ENCODE assay signal across 9 mouse cellular contexts in the genomic region with DNA sequence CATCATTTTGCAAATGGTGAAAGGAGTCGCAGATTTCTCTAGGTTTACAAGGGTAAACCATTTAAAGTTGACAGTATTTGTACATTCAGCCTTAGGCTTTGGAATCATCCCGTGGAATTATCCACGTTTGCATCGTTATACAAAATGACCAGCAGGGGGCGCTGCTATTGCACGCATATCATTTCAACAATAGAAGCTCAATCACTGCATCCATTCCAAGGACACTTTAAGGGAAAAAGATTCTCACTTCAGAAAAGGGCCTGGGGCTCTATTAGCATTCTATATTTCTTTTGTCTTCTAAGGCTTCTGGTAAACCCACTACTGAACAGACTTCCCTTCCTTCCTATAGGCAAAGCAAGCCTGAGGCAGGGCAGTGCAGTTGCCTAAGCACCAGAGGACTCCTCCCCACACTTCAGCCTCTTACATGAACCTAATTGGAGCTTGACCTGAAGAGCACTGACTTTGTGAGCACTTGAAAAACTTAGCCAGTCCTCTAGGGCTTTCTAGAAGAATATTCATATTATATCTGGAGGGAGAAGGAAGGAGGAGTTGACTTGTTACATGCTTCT.
DNase-seq lines count a peak whose midpoint lies in the region; ATAC-seq and TF ChIP-seq lines count a peak whose summit lies in the region.
"Had no signal": no experiment of that assay in that cellular context is flagged by ENCODE, and none has a peak within 500 bp of the region (broad histone marks: within the 10 kb centered on the region; RNA-seq: fewer than 3 reads in every experiment).

No protein-coding gene starts in this region.

- TF ChIP-seq CTCF in kidney, postnatal 0 days (IDR thresholded peaks at IDR 0.05; ENCODE audit: low read depth): peak; percentile 94
- peak; percentile 78 for TF ChIP-seq CTCF in liver, embryonic 14.5 days (IDR thresholded peaks at IDR 0.05; ENCODE audit: low read depth)

- no peak overlapping the region for H3K9ac ChIP-seq in forebrain, embryonic 15.5 days (replicated peaks)
- H3K9ac ChIP-seq in kidney, postnatal 0 days (ENCODE audit: low read depth, low read length): no peak overlapping the region
- H3K9ac ChIP-seq in liver, embryonic 14.5 days (replicated peaks): no peak overlapping the region

- no peaks in the 10 kb centered on the region for H3K4me1 ChIP-seq in forebrain, embryonic 15.5 days
- no peaks in the 10 kb centered on the region for H3K4me1 ChIP-seq in kidney, postnatal 0 days (replicated peaks; ENCODE audit: insufficient read depth, low read length)
- H3K4me1 ChIP-seq in liver, embryonic 14.5 days (replicated peaks; ENCODE audit: control insufficient read depth in 2 of 2, insufficient read depth in 2 of 2, low read length in 1 of 2): no peaks in the 10 kb centered on the region

- under 1% methylated on average over 6 of the region's 6 CpGs for WGBS in forebrain, embryonic 15.5 days
- WGBS in kidney, postnatal 0 days: 1% methylated on average over 6 of the region's 6 CpGs
- WGBS in liver, embryonic 14.5 days (ENCODE audit: insufficient replicate concordance): 1% methylated on average over 6 of the region's 6 CpGs

- H3K4me3 ChIP-seq in forebrain, embryonic 15.5 days: no peak overlapping the region
- no peak overlapping the region for H3K4me3 ChIP-seq in kidney, postnatal 0 days (replicated peaks; ENCODE audit: low read depth, low read length)
- no peak overlapping the region for H3K4me3 ChIP-seq in liver, embryonic 14.5 days (ENCODE audit: insufficient read depth in 1 of 2, low read depth in 2 of 2, low read length in 2 of 2)
- H3K4me3 ChIP-seq: erythroblast, embryonic 14.5 days had no signal

- peak; percentile 32 for DNase-seq in urinary bladder, postnatal 14 days (ENCODE audit: low spot score)
- no peak for DNase-seq in urinary bladder, postnatal 4 days (ENCODE audit: low spot score in 2 of 2)
- peak; percentile 79 for DNase-seq in kidney, postnatal 0 days (ENCODE audit: low spot score)
- DNase-seq in liver, embryonic 14.5 days (ENCODE audit: low read depth in 3 of 3, low spot score in 3 of 3): peak in 1 of 3 experiments; percentile 12
- DNase-seq in ovary, postnatal 36 days (ENCODE audit: low spot score): peak; percentile 19
- no peak for DNase-seq in spleen, postnatal 4 days (ENCODE audit: low spot score in 2 of 2)

- no peaks in the 10 kb centered on the region for H3K36me3 ChIP-seq in forebrain, embryonic 15.5 days
- no peaks in the 10 kb centered on the region for H3K36me3 ChIP-seq in kidney, postnatal 0 days (ENCODE audit: insufficient read depth, low read length)
- no peaks in the 10 kb centered on the region for H3K36me3 ChIP-seq in liver, embryonic 14.5 days (replicated peaks; ENCODE audit: control insufficient read depth, insufficient read depth, low read depth)

- no peak overlapping the region for H3K4me2 ChIP-seq in forebrain, embryonic 15.5 days (replicated peaks)
- no peak overlapping the region for H3K4me2 ChIP-seq in kidney, postnatal 0 days (ENCODE audit: low read length)
- no peak overlapping the region for H3K4me2 ChIP-seq in liver, embryonic 14.5 days (ENCODE audit: low read depth)

- peak; percentile 62 for ATAC-seq in cerebellum, adult (ENCODE audit: insufficient number of reproducible peaks, low FRiP score, low TSS enrichment)
- ATAC-seq in forebrain, embryonic 15.5 days (replicated peaks): peak; percentile 49
- ATAC-seq in kidney, postnatal 0 days (replicated peaks; ENCODE audit: low FRiP score, low read depth): no peak; the same call in 1 of the 2 replicates
- no peak for ATAC-seq in liver, embryonic 14.5 days (ENCODE audit: insufficient read depth)

- H3K9me3 ChIP-seq in forebrain, embryonic 15.5 days: no peaks in the 10 kb centered on the region
- no peaks in the 10 kb centered on the region for H3K9me3 ChIP-seq in kidney, postnatal 0 days (replicated peaks; ENCODE audit: low read length)
- no peaks in the 10 kb centered on the region for H3K9me3 ChIP-seq in liver, embryonic 14.5 days (ENCODE audit: control insufficient read depth, low read length)

- no peak for TF ChIP-seq EP300 in liver, embryonic 14.5 days (IDR thresholded peaks at IDR 0.05; ENCODE audit: low read depth)

- no peak overlapping the region for H3K27ac ChIP-seq in forebrain, embryonic 15.5 days (replicated peaks)
- no peak overlapping the region for H3K27ac ChIP-seq in kidney, postnatal 0 days
- H3K27ac ChIP-seq in liver, embryonic 14.5 days: no peak overlapping the region

- no peaks in the 10 kb centered on the region for H3K27me3 ChIP-seq in forebrain, embryonic 15.5 days
- H3K27me3 ChIP-seq in kidney, postnatal 0 days (ENCODE audit: insufficient read depth, low read length): no peaks in the 10 kb centered on the region
- no peaks in the 10 kb centered on the region for H3K27me3 ChIP-seq in liver, embryonic 14.5 days (ENCODE audit: control insufficient read depth, insufficient read depth, low read length)

Comparison
In these comparisons a context has a peak if more than half of its experiments do, and no peak if none do; other contexts are left out.
1. DNase-seq: peak in urinary bladder, postnatal 14 days (single experiment), kidney, postnatal 0 days (single experiment) and ovary, postnatal 36 days (single experiment); none in urinary bladder, postnatal 4 days (0 of 2) and spleen, postnatal 4 days (0 of 2).
2. ATAC-seq: peak in cerebellum, adult (single experiment) and forebrain, embryonic 15.5 days (single experiment); none in kidney, postnatal 0 days (single experiment) and liver, embryonic 14.5 days (single experiment).